Mouse (Mus musculus): ENCODE results near the gene Rab3ip. TPM values are rescaled to one million over a fixed set of nuclear protein-coding genes. Genes with fewer than 3 reads are reported as not detected.

Rab3ip gene
- polyA plus RNA-seq, 1 experiment from 2014 or later: 141 TPM

- Histone ChIP-seq H3K4me3 (ENCODE audit: low read length) (peak overlapping the region; percentile 7; the same call in 1 of the 2 replicates), H3K27ac (ENCODE audit: low read length) (peak overlapping the region; percentile 76), H3K27me3 (ENCODE audit: insufficient read depth, low read length) (no peaks in the 10 kb centered on the region), H3K36me3 (ENCODE audit: insufficient read depth, low read length) (peaks cover 12% of the 10 kb centered on the region), H3K9ac (replicated peaks; ENCODE audit: low read length) (no peak overlapping the region), H3K4me1 (ENCODE audit: insufficient read depth, low read length) (peaks cover 26% of the 10 kb centered on the region), H3K4me2 (replicated peaks; ENCODE audit: low read depth, low read length) (peak overlapping the region; percentile 36), H3K9me3 (ENCODE audit: low read length) (peaks cover 8% of the 10 kb centered on the region; the same call in 1 of the 2 replicates)
- no peak for ATAC-seq (ENCODE audit: low FRiP score, low TSS enrichment)
- 30% methylated on average over 10 of the region's 10 CpGs for WGBS
These were observed 5.6 kb downstream of the Rab3ip start for GRCm38 (mm10) chr10:116944940-116945339.

GRCm38 (mm10) chr10:116944144-116944543 is 6.4 kb downstream of the Rab3ip start:
- H3K4me3 ChIP-seq (ENCODE audit: low read length): no peak overlapping the region
- peaks cover 14% of the 10 kb centered on the region for H3K36me3 ChIP-seq (ENCODE audit: insufficient read depth, low read length)
- peaks cover 23% of the 10 kb centered on the region for H3K4me1 ChIP-seq (ENCODE audit: insufficient read depth, low read length)
- no peak overlapping the region for H3K9ac ChIP-seq (replicated peaks; ENCODE audit: low read length)
- H3K27me3 ChIP-seq (ENCODE audit: insufficient read depth, low read length): no peaks in the 10 kb centered on the region
- no peak for ATAC-seq (ENCODE audit: low FRiP score, low TSS enrichment)
- H3K4me2 ChIP-seq (replicated peaks; ENCODE audit: low read depth, low read length): no peak overlapping the region
- peaks cover 8% of the 10 kb centered on the region; the same call in 1 of the 2 replicates for H3K9me3 ChIP-seq (ENCODE audit: low read length)
- H3K27ac ChIP-seq (ENCODE audit: low read length): no peak overlapping the region
- 84% methylated on average over 3 of the region's 3 CpGs for WGBS

GRCm38 (mm10) chr10:116943025-116943424 is 7.5 kb downstream of the Rab3ip start:
- Histone ChIP-seq H3K4me1 (ENCODE audit: insufficient read depth, low read length) (peaks cover 23% of the 10 kb centered on the region), H3K36me3 (ENCODE audit: insufficient read depth, low read length) (peaks cover 26% of the 10 kb centered on the region), H3K9ac (replicated peaks; ENCODE audit: low read length) (no peak overlapping the region), H3K4me3 (ENCODE audit: low read length) (no peak overlapping the region), H3K4me2 (replicated peaks; ENCODE audit: low read depth, low read length) (no peak overlapping the region), H3K27ac (ENCODE audit: low read length) (no peak overlapping the region), H3K9me3 (ENCODE audit: low read length) (peaks cover 13% of the 10 kb centered on the region; the same call in 1 of the 2 replicates), H3K27me3 (ENCODE audit: insufficient read depth, low read length) (no peaks in the 10 kb centered on the region)
- ATAC-seq (ENCODE audit: low FRiP score, low TSS enrichment): no peak
- WGBS: 91% methylated on average over 6 of the region's 6 CpGs

GRCm38 (mm10) chr10:116935028-116935427 is 15.5 kb downstream of the Rab3ip start:
- Histone ChIP-seq H3K27me3 (ENCODE audit: insufficient read depth, low read length) (no peaks in the 10 kb centered on the region), H3K9me3 (ENCODE audit: low read length) (0 out of 2 replicates have a peak, but pooled peaks cover 4% of the 10 kb centered on the region), H3K36me3 (ENCODE audit: insufficient read depth, low read length) (peaks cover 32% of the 10 kb centered on the region), H3K4me2 (replicated peaks; ENCODE audit: low read depth, low read length) (no peak overlapping the region), H3K4me3 (ENCODE audit: low read length) (no peak overlapping the region), H3K27ac (ENCODE audit: low read length) (no peak overlapping the region), H3K9ac (replicated peaks; ENCODE audit: low read length) (no peak overlapping the region), H3K4me1 (ENCODE audit: insufficient read depth, low read length) (no peaks in the 10 kb centered on the region)
- WGBS: 72% methylated on average over 12 of the region's 12 CpGs
- no peak for ATAC-seq (ENCODE audit: low FRiP score, low TSS enrichment)

GRCm38 (mm10) chr10:116933794-116934193 is 16.8 kb downstream of the Rab3ip start:
- no peak for ATAC-seq (ENCODE audit: low FRiP score, low TSS enrichment)
- H3K9me3 ChIP-seq (ENCODE audit: low read length): 0 out of 2 replicates have a peak, but pooled peaks cover 4% of the 10 kb centered on the region
- H3K36me3 ChIP-seq (ENCODE audit: insufficient read depth, low read length): peaks cover 25% of the 10 kb centered on the region
- H3K27me3 ChIP-seq (ENCODE audit: insufficient read depth, low read length): no peaks in the 10 kb centered on the region
- WGBS: 86% methylated on average over 7 of the region's 7 CpGs
- H3K9ac ChIP-seq (replicated peaks; ENCODE audit: low read length): no peak overlapping the region
- H3K27ac ChIP-seq (ENCODE audit: low read length): no peak overlapping the region
- no peak overlapping the region for H3K4me3 ChIP-seq (ENCODE audit: low read length)
- H3K4me1 ChIP-seq (ENCODE audit: insufficient read depth, low read length): no peaks in the 10 kb centered on the region
- no peak overlapping the region for H3K4me2 ChIP-seq (replicated peaks; ENCODE audit: low read depth, low read length)

- WGBS: 85% methylated on average over 13 of the region's 13 CpGs
- no peak for ATAC-seq (ENCODE audit: low FRiP score, low TSS enrichment)
- peaks cover 18% of the 10 kb centered on the region for H3K36me3 ChIP-seq (ENCODE audit: insufficient read depth, low read length)
These were observed 18.2 kb downstream of the Rab3ip start for GRCm38 (mm10) chr10:116932418-116932817.

GRCm38 (mm10) chr10:116931497-116932179 is 18.9 kb downstream of the Rab3ip start:
- ATAC-seq (ENCODE audit: low FRiP score, low TSS enrichment): no peak
- Histone ChIP-seq H3K9me3 (ENCODE audit: low read length) (no peaks in the 10 kb centered on the region), H3K27ac (ENCODE audit: low read length) (no peak overlapping the region), H3K4me3 (ENCODE audit: low read length) (no peak overlapping the region), H3K27me3 (ENCODE audit: insufficient read depth, low read length) (no peaks in the 10 kb centered on the region), H3K4me1 (ENCODE audit: insufficient read depth, low read length) (no peaks in the 10 kb centered on the region), H3K36me3 (ENCODE audit: insufficient read depth, low read length) (peaks cover 15% of the 10 kb centered on the region), H3K4me2 (replicated peaks; ENCODE audit: low read depth, low read length) (no peak overlapping the region), H3K9ac (replicated peaks; ENCODE audit: low read length) (no peak overlapping the region)
- WGBS: 74% methylated on average over 15 of the region's 15 CpGs

More at GRCm38 (mm10) chr10:116932418-116932817, 18.2 kb downstream of the Rab3ip start:
- Histone ChIP-seq H3K9ac (replicated peaks; ENCODE audit: low read length) (no peak overlapping the region), H3K27me3 (ENCODE audit: insufficient read depth, low read length) (no peaks in the 10 kb centered on the region), H3K4me3 (ENCODE audit: low read length) (no peak overlapping the region), H3K4me1 (ENCODE audit: insufficient read depth, low read length) (no peaks in the 10 kb centered on the region), H3K4me2 (replicated peaks; ENCODE audit: low read depth, low read length) (no peak overlapping the region), H3K27ac (ENCODE audit: low read length) (no peak overlapping the region), H3K9me3 (ENCODE audit: low read length) (no peaks in the 10 kb centered on the region)

GRCm38 (mm10) chr10:116930936-116931335 is 19.6 kb downstream of the Rab3ip start:
- H3K4me3 ChIP-seq (ENCODE audit: low read length): no peak overlapping the region
- H3K27ac ChIP-seq (ENCODE audit: low read length): no peak overlapping the region
- no peaks in the 10 kb centered on the region for H3K9me3 ChIP-seq (ENCODE audit: low read length)
- no peaks in the 10 kb centered on the region for H3K27me3 ChIP-seq (ENCODE audit: insufficient read depth, low read length)
- no peak overlapping the region for H3K4me2 ChIP-seq (replicated peaks; ENCODE audit: low read depth, low read length)
- no peaks in the 10 kb centered on the region for H3K4me1 ChIP-seq (ENCODE audit: insufficient read depth, low read length)
- H3K36me3 ChIP-seq (ENCODE audit: insufficient read depth, low read length): peaks cover 16% of the 10 kb centered on the region
- peak; percentile 31; the same call in 1 of the 2 replicates for ATAC-seq (ENCODE audit: low FRiP score, low TSS enrichment)
- WGBS: 37% methylated on average over 6 of the region's 7 CpGs
- H3K9ac ChIP-seq (replicated peaks; ENCODE audit: low read length): no peak overlapping the region

GRCm38 (mm10) chr10:116930506-116930905 is 20.1 kb downstream of the Rab3ip start:
- ATAC-seq (ENCODE audit: low FRiP score, low TSS enrichment): no peak
- H3K4me1 ChIP-seq (ENCODE audit: insufficient read depth, low read length): no peaks in the 10 kb centered on the region
- 64% methylated on average over 7 of the region's 7 CpGs for WGBS
- no peak overlapping the region for H3K4me2 ChIP-seq (replicated peaks; ENCODE audit: low read depth, low read length)
- no peaks in the 10 kb centered on the region for H3K27me3 ChIP-seq (ENCODE audit: insufficient read depth, low read length)
- no peak overlapping the region for H3K4me3 ChIP-seq (ENCODE audit: low read length)
- no peak overlapping the region for H3K27ac ChIP-seq (ENCODE audit: low read length)
- peaks cover 20% of the 10 kb centered on the region for H3K36me3 ChIP-seq (ENCODE audit: insufficient read depth, low read length)
- H3K9ac ChIP-seq (replicated peaks; ENCODE audit: low read length): no peak overlapping the region
- no peaks in the 10 kb centered on the region for H3K9me3 ChIP-seq (ENCODE audit: low read length)

- Histone ChIP-seq H3K4me2 (replicated peaks; ENCODE audit: low read depth, low read length) (no peak overlapping the region), H3K9ac (replicated peaks; ENCODE audit: low read length) (no peak overlapping the region), H3K27ac (ENCODE audit: low read length) (no peak overlapping the region), H3K36me3 (ENCODE audit: insufficient read depth, low read length) (peaks cover 35% of the 10 kb centered on the region), H3K27me3 (ENCODE audit: insufficient read depth, low read length) (no peaks in the 10 kb centered on the region), H3K4me1 (ENCODE audit: insufficient read depth, low read length) (no peaks in the 10 kb centered on the region), H3K9me3 (ENCODE audit: low read length) (no peaks in the 10 kb centered on the region), H3K4me3 (ENCODE audit: low read length) (no peak overlapping the region)
- no peak for ATAC-seq (ENCODE audit: low FRiP score, low TSS enrichment)
- 57% methylated on average over 3 of the region's 3 CpGs for WGBS
These were observed 21.7 kb downstream of the Rab3ip start for GRCm38 (mm10) chr10:116928826-116929225.

Measured in kidney, embryonic 16.5 days (tissue).